9 mouse cellular contexts compared by ENCODE assay signal in the genomic region with DNA sequence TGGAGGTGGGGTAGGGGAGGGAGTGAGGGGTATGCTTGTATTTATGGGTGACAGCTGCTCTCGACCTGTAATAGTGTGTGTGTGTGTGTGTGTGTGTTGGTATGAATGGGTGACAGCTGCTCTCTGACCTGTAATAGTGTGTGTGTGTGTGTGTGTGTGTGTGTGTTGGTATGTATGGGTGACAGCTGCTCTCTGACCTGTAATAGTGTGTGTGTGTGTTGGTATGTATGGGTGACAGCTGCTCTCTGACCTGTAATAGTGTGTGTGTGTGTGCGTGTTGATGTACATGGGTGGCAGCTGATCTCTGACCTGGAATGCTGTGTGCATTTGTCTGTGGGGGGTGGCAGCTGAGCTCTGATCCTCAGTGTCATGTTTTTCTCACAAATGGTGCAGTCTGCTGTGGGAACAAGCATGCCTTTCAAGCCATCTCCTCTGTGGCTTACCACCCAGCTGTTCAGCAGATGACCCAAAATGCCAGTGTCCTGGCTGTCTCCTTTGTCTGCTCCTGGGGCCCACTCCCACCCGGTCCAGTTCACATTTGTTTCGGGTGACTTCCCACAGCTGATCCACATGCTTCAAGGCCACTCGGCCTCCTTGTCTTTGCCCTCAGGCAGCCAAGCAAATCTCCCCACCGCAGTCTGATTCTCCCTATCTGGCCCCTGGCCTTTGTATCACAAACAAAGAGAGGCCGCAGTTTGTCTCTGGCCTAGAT. TPM values are rescaled to one million over a fixed set of nuclear protein-coding genes. Genes with fewer than 3 reads are reported as not detected.
DNase-seq lines count a peak whose midpoint lies in the region; ATAC-seq and TF ChIP-seq lines count a peak whose summit lies in the region.
"Had no signal": no experiment of that assay in that cellular context is flagged by ENCODE, and none has a peak within 500 bp of the region (broad histone marks: within the 10 kb centered on the region; RNA-seq: fewer than 3 reads in every experiment).

No protein-coding gene starts in this region.

- WGBS in embryonic facial prominence, embryonic 15.5 days, result 46% methylated on average over 7 of the region's 7 CpGs

- H3ac ChIP-seq in myocyte (ENCODE audit: control insufficient read depth, insufficient read length), result no peak overlapping the region

- no peak overlapping the region for H3K4me3 ChIP-seq in embryonic facial prominence, embryonic 15.5 days (replicated peaks)
- no peak overlapping the region for H3K4me3 ChIP-seq in myocyte

- H3K4me2 ChIP-seq in embryonic facial prominence, embryonic 15.5 days (replicated peaks), result no peak overlapping the region
- H3K4me2 ChIP-seq in myocyte (ENCODE audit: low read depth), result peak overlapping the region; percentile 51

- no peak overlapping the region for H3K9ac ChIP-seq in embryonic facial prominence, embryonic 15.5 days

- peak overlapping the region; percentile 72; the same call in 1 of the 2 replicates for H3K27ac ChIP-seq in embryonic facial prominence, embryonic 15.5 days (replicated peaks)

- peaks cover 26% of the 10 kb centered on the region for H3K4me1 ChIP-seq in embryonic facial prominence, embryonic 15.5 days

- peak; percentile 55 for TF ChIP-seq POLR2A in myocyte (IDR thresholded peaks at IDR 0.05; ENCODE audit: insufficient read length, low read depth)

- peak; percentile 33 for DNase-seq in kidney, adult 11 months
- DNase-seq in kidney, postnatal 14 days, result no peak
- peak; percentile 40 for DNase-seq in adipocyte (ENCODE audit: low spot score)
- DNase-seq in cerebellum, adult 9-10 months, result no peak
- DNase-seq: adrenal gland, adult 8-10 months; cerebellum, postnatal 36 days had no signal

- peaks cover 60% of the 10 kb centered on the region for H3K36me3 ChIP-seq in embryonic facial prominence, embryonic 15.5 days
- H3K36me3 ChIP-seq in myocyte (ENCODE audit: control insufficient read depth, insufficient read depth), result peaks cover 31% of the 10 kb centered on the region

- ATAC-seq in embryonic facial prominence, embryonic 15.5 days (ENCODE audit: insufficient number of reproducible peaks, low FRiP score, low TSS enrichment, low read depth), result peak; percentile 43
- ATAC-seq in megakaryocyte progenitor cell, adult 5-6 weeks (replicated peaks; ENCODE audit: poor library complexity), result no peak

- no peaks in the 10 kb centered on the region for H3K27me3 ChIP-seq in embryonic facial prominence, embryonic 15.5 days
- H3K27me3 ChIP-seq in myocyte (ENCODE audit: control insufficient read depth, insufficient read depth, insufficient read length), result no peaks in the 10 kb centered on the region

- no peaks in the 10 kb centered on the region for H3K79me2 ChIP-seq in myocyte (ENCODE audit: control insufficient read depth, insufficient read depth)

- H3K9me3 ChIP-seq in embryonic facial prominence, embryonic 15.5 days (replicated peaks), result no peaks in the 10 kb centered on the region

TF ChIP-seq in myocyte, 11 proteins besides CTCF, POLR2A, EP300 and RAD21:
- TF ChIP-seq CEBPB (IDR thresholded peaks at IDR 0.05; ENCODE audit: insufficient read depth, poor library complexity, severe bottlenecking) (no peak), MYOG (IDR thresholded peaks at IDR 0.05; ENCODE audit: control insufficient read depth in 1 of 3, insufficient read depth in 1 of 3, insufficient read length in 2 of 3, low read depth in 2 of 3) (peak; percentile 93 to 95 (median 94)), TCF12 (IDR thresholded peaks at IDR 0.05; ENCODE audit: insufficient read depth, poor library complexity, severe bottlenecking) (peak; percentile 85), SRF (IDR thresholded peaks at IDR 0.05; ENCODE audit: control insufficient read depth, insufficient read length, low read depth) (peak; percentile 46), MAX (IDR thresholded peaks at IDR 0.05; ENCODE audit: low read depth) (no peak), POLR2AphosphoS2 (IDR thresholded peaks at IDR 0.05; ENCODE audit: insufficient read length, low read depth) (peak; percentile 91), USF1 (IDR thresholded peaks at IDR 0.05; ENCODE audit: low read depth) (no peak), MYOD1 (IDR thresholded peaks at IDR 0.05; ENCODE audit: control insufficient read depth in 1 of 3, insufficient read length in 2 of 3, low read depth in 2 of 3) (peak; percentile 75 to 91 (median 89)), E2F4 (IDR thresholded peaks at IDR 0.05; ENCODE audit: insufficient read depth) (no peak), REST (IDR thresholded peaks at IDR 0.05; ENCODE audit: insufficient read depth, insufficient read length) (no peak), TCF3 (IDR thresholded peaks at IDR 0.05; ENCODE audit: insufficient read length, low read depth) (peak; percentile 90)

RNA-seq across cellular contexts. Expression of a gene that starts 9.2 kb away (rescaled TPM):
- polyA plus RNA-seq in embryonic facial prominence, embryonic 15.5 days (2015; fragmentation: Nextera tagmentation; extraction: Ambion mirVana), result 1,507 and 1,606 TPM in 2 replicates
- 9,871 TPM for polyA plus RNA-seq in myocyte (2012; fragmentation: generic; extraction: Trizol)
- 3,979 and 4,068 TPM in 2 replicates for total RNA-seq in megakaryocyte progenitor cell, adult 5-6 weeks (2015)
- total RNA-seq in megakaryocyte progenitor cell, adult 5-6 weeks (2017), result 1,418 and 1,569 TPM in 2 replicates

RNA-seq across cellular contexts. Expression of a gene that starts 12.0 kb away (rescaled TPM):
- 30.3 and 37.6 TPM in 2 replicates for polyA plus RNA-seq in embryonic facial prominence, embryonic 15.5 days (2015; fragmentation: Nextera tagmentation; extraction: Ambion mirVana)
- 244 TPM for polyA plus RNA-seq in myocyte (2012; fragmentation: generic; extraction: Trizol)
- total RNA-seq in megakaryocyte progenitor cell, adult 5-6 weeks (2015), result 14.3 and 18.1 TPM in 2 replicates
- total RNA-seq in megakaryocyte progenitor cell, adult 5-6 weeks (2017), result 14.2 and 15.7 TPM in 2 replicates

RNA-seq across cellular contexts. Expression of a gene that starts 25.4 kb away (rescaled TPM):
- 57.5 and 58.3 TPM in 2 replicates for polyA plus RNA-seq in embryonic facial prominence, embryonic 15.5 days (2015; fragmentation: Nextera tagmentation; extraction: Ambion mirVana)
- polyA plus RNA-seq in myocyte (2012; fragmentation: generic; extraction: Trizol), result 55.4 TPM
- total RNA-seq in megakaryocyte progenitor cell, adult 5-6 weeks (2015), result 42.8 and 43.7 TPM in 2 replicates
- total RNA-seq in megakaryocyte progenitor cell, adult 5-6 weeks (2017), result 82.3 and 83.8 TPM in 2 replicates

RNA-seq across cellular contexts. Expression of a gene that starts 34.4 kb away (rescaled TPM):
- polyA plus RNA-seq in embryonic facial prominence, embryonic 15.5 days (2015; fragmentation: Nextera tagmentation; extraction: Ambion mirVana), result 97.2 and 98.7 TPM in 2 replicates
- polyA plus RNA-seq in myocyte (2012; fragmentation: generic; extraction: Trizol), result 34.7 TPM
- 205 and 228 TPM in 2 replicates for total RNA-seq in megakaryocyte progenitor cell, adult 5-6 weeks (2015)
- 207 and 256 TPM in 2 replicates for total RNA-seq in megakaryocyte progenitor cell, adult 5-6 weeks (2017)

RNA-seq across cellular contexts. Expression of a gene that starts 34.5 kb away (rescaled TPM):
- 198 and 212 TPM in 2 replicates for polyA plus RNA-seq in embryonic facial prominence, embryonic 15.5 days (2015; fragmentation: Nextera tagmentation; extraction: Ambion mirVana)
- polyA plus RNA-seq in myocyte (2012; fragmentation: generic; extraction: Trizol), result 132 TPM
- 144 and 171 TPM in 2 replicates for total RNA-seq in megakaryocyte progenitor cell, adult 5-6 weeks (2015)
- total RNA-seq in megakaryocyte progenitor cell, adult 5-6 weeks (2017), result 128 and 156 TPM in 2 replicates

Comparison
In these comparisons a context has a peak if more than half of its experiments do, and no peak if none do; other contexts are left out.
1. DNase-seq: peak in kidney, adult 11 months (single experiment) and adipocyte (single experiment); none in kidney, postnatal 14 days (single experiment) and cerebellum, adult 9-10 months (single experiment).